Mouse (Mus musculus) thymus, postnatal 4 days (tissue): ENCODE results near the gene Scrn2.

ENCODE experiments used
- DNase-seq: peaks from one replicate; pipeline ENCODE4 v3.0.0; 2021

Scrn2 gene

GRCm38 (mm10) chr11:97018583-97019344, 11.0 kb upstream of the Scrn2 start:
- DNase-seq, result peak; percentile 71

- peak; percentile 31 for DNase-seq
These were observed 10.4 kb upstream of the Scrn2 start for GRCm38 (mm10) chr11:97019345-97019708.

- DNase-seq, result peak; percentile 58
These were observed 8.5 kb upstream of the Scrn2 start for GRCm38 (mm10) chr11:97021121-97021765.

- DNase-seq, result peak; percentile 95
These were observed 7.8 kb upstream of the Scrn2 start for GRCm38 (mm10) chr11:97021873-97022484.

- DNase-seq, result no peak
These were observed 4.8 kb upstream of the Scrn2 start for GRCm38 (mm10) chr11:97024977-97025376.

GRCm38 (mm10) chr11:97025721-97026344, 3.9 kb upstream of the Scrn2 start:
- peak; percentile 96 for DNase-seq

GRCm38 (mm10) chr11:97030426-97030825, 688 bp downstream of the Scrn2 start:
- no peak for DNase-seq

- no peak for DNase-seq
These were observed 2.2 kb downstream of the Scrn2 start for GRCm38 (mm10) chr11:97031977-97032376.

- DNase-seq, result no peak
These were observed 2.8 kb downstream of the Scrn2 start for GRCm38 (mm10) chr11:97032499-97032898.

- DNase-seq, result no peak
These were observed 4.0 kb downstream of the Scrn2 start for GRCm38 (mm10) chr11:97033781-97034180.

- no peak for DNase-seq
These were observed 6.4 kb downstream of the Scrn2 start for GRCm38 (mm10) chr11:97036141-97036540.

- DNase-seq, result no peak
These were observed 9.1 kb downstream of the Scrn2 start for GRCm38 (mm10) chr11:97038881-97039280.

GRCm38 (mm10) chr11:97040301-97041021, 10.7 kb downstream of the Scrn2 start:
- DNase-seq, result no peak

- DNase-seq, result peak; percentile 97
These were observed 11.5 kb downstream of the Scrn2 start, which contains the start of the genes Lrrc46 and Mrpl10 for GRCm38 (mm10) chr11:97041022-97041899. Gene Lrrc46 (minus strand): TSS chr11:97041407. Gene Mrpl10 (plus strand): TSS chr11:97041560.

- no peak for DNase-seq
These were observed 15.2 kb downstream of the Scrn2 start for GRCm38 (mm10) chr11:97044902-97045301.

GRCm38 (mm10) chr11:97045861-97046260, 16.1 kb downstream of the Scrn2 start:
- DNase-seq, result peak; percentile 31

GRCm38 (mm10) chr11:97048090-97048650, 18.4 kb downstream of the Scrn2 start:
- no peak for DNase-seq

GRCm38 (mm10) chr11:97049492-97050085, 19.9 kb downstream of the Scrn2 start:
- no peak for DNase-seq

- DNase-seq, result peak; percentile 88
These were observed 20.6 kb downstream of the Scrn2 start, which contains the start of gene Osbpl7 for GRCm38 (mm10) chr11:97050216-97050943. Gene Osbpl7 (plus strand): TSS chr11:97050628.
